Mouse (Mus musculus): ENCODE data around the gene Ugdh. TPM values are rescaled to one million over a fixed set of nuclear protein-coding genes. Genes with fewer than 3 reads are reported as not detected.
"Not testable (repeated sequence)": the region's sequence is repeated elsewhere in the genome, so short reads cannot be mapped to it uniquely, and the experiment has no call there.

Ugdh gene
- 10 to 100 TPM; 23.2 to 25.1 TPM for total RNA-seq (2021)
- long read RNA-seq, experiment 1, transcript Ugdh-201 (12 exons, 2,550 nt): major isoform, 30 of 38 reads
- long read RNA-seq, experiment 1, partial matches to known transcripts: 3 of 38 reads
- long read RNA-seq, experiment 1, other reads (novel, unspliced or antisense): 5 of 38 reads
- long read RNA-seq, experiment 2, transcript Ugdh-201 (12 exons, 2,550 nt): major isoform, 28 of 30 reads
- long read RNA-seq, experiment 2, partial matches to known transcripts: 1 of 30 reads
- long read RNA-seq, experiment 2, other reads (novel, unspliced or antisense): 1 of 30 reads

- peak; percentile 98 for DNase-seq
- intact Hi-C loops (cut with DNase I): loop anchor here (5.0 kb wide), 2 partner anchors 56 to 101 kb away; partner anchors contain the start of genes Gm43552, Smim14 and Ube2k
Observed at GRCm38 (mm10) chr5:65435806-65436561, at the start of gene Ugdh. TSS of gene Ugdh (minus strand) at chr5:65435949.

- intact Hi-C loops (cut with DNase I): no loop called here
- DNase-seq: no peak
Observed at GRCm38 (mm10) chr5:65482996-65483395, 47.2 kb upstream of the Ugdh start.

- DNase-seq: no peak
- intact Hi-C loops (cut with DNase I): no loop called here
Observed at GRCm38 (mm10) chr5:65480511-65480910, 44.8 kb upstream of the Ugdh start.

- intact Hi-C loops (cut with DNase I): loop anchor here (5.0 kb wide), 1 partner anchor 48 kb away; no protein-coding TSS in a partner anchor
- DNase-seq: no peak
Observed at GRCm38 (mm10) chr5:65479681-65480445, 44.1 kb upstream of the Ugdh start.

- peak; percentile 45 to 55 for DNase-seq
- intact Hi-C loops (cut with DNase I): loop anchor here (5.0 kb wide), 1 partner anchor 46 kb away; no protein-coding TSS in a partner anchor
Observed at GRCm38 (mm10) chr5:65478224-65478623, 42.5 kb upstream of the Ugdh start.

- not testable (repeated sequence) for DNase-seq
- intact Hi-C loops (cut with DNase I): loop anchor here (5.0 kb wide), 1 partner anchor 44 kb away; no protein-coding TSS in a partner anchor
Observed at GRCm38 (mm10) chr5:65476739-65477138, 41.0 kb upstream of the Ugdh start.

- intact Hi-C loops (cut with DNase I): loop anchor here (5.0 kb wide), 1 partner anchor 44 kb away; no protein-coding TSS in a partner anchor
- DNase-seq: no peak
Observed at GRCm38 (mm10) chr5:65475806-65476205, 40.1 kb upstream of the Ugdh start.

- intact Hi-C loops (cut with DNase I): no loop called here
- no peak for DNase-seq
Observed at GRCm38 (mm10) chr5:65469766-65470165, 34.0 kb upstream of the Ugdh start.

GRCm38 (mm10) chr5:65466911-65467310 lies 31.2 kb upstream of the Ugdh start:
- no peak for DNase-seq
- intact Hi-C loops (cut with DNase I): no loop called here

- DNase-seq: no peak
- intact Hi-C loops (cut with DNase I): no loop called here
Observed at GRCm38 (mm10) chr5:65460361-65460760, 24.6 kb upstream of the Ugdh start.

- no peak for DNase-seq
- intact Hi-C loops (cut with DNase I): no loop called here
Observed at GRCm38 (mm10) chr5:65459454-65459853, 23.7 kb upstream of the Ugdh start.

- peak in 1 of 2 experiments; percentile 43 for DNase-seq
- intact Hi-C loops (cut with DNase I): no loop called here
Observed at GRCm38 (mm10) chr5:65457846-65458245, 22.1 kb upstream of the Ugdh start.

- DNase-seq: peak; percentile 25 to 51
- intact Hi-C loops (cut with DNase I): no loop called here
Observed at GRCm38 (mm10) chr5:65457086-65457827, 21.5 kb upstream of the Ugdh start.

- peak; percentile 45 to 51 for DNase-seq
- intact Hi-C loops (cut with DNase I): no loop called here
Observed at GRCm38 (mm10) chr5:65454771-65455170, 19.0 kb upstream of the Ugdh start.

GRCm38 (mm10) chr5:65448941-65449340 lies 13.2 kb upstream of the Ugdh start:
- no peak for DNase-seq
- intact Hi-C loops (cut with DNase I): no loop called here

- intact Hi-C loops (cut with DNase I): no loop called here
- DNase-seq: no peak
Observed at GRCm38 (mm10) chr5:65447826-65448225, 12.1 kb upstream of the Ugdh start.

GRCm38 (mm10) chr5:65446756-65447155 lies 11.0 kb upstream of the Ugdh start:
- intact Hi-C loops (cut with DNase I): no loop called here
- DNase-seq: no peak

- no peak for DNase-seq
- intact Hi-C loops (cut with DNase I): no loop called here
Observed at GRCm38 (mm10) chr5:65444981-65445380, 9.2 kb upstream of the Ugdh start.

GRCm38 (mm10) chr5:65438041-65438440 lies 2.3 kb upstream of the Ugdh start:
- DNase-seq: no peak
- intact Hi-C loops (cut with DNase I): loop anchor here (5.0 kb wide), 2 partner anchors 54 to 99 kb away; partner anchors contain the start of genes Gm43552, Smim14 and Ube2k

GRCm38 (mm10) chr5:65435363-65435805 lies 365 bp downstream of the Ugdh start:
- intact Hi-C loops (cut with DNase I): loop anchor here (5.0 kb wide), 2 partner anchors 57 to 102 kb away; partner anchors contain the start of genes Gm43552, Smim14 and Ube2k
- no peak for DNase-seq

Data from heart, postnatal 14 days (tissue).